Mouse (Mus musculus) frontal cortex, postnatal 10 days (tissue): ENCODE data around the gene Lfng.
A peak's percentile ranks its signal among the peaks of the same experiment; 100 is the strongest.

ENCODE experiments used
- DNase-seq, 2 experiments: peaks; one replicate each; pipeline ENCODE4 v3.0.0; 2022; ENCODE audit warnings: low spot score in 2 of 2, mixed read lengths in 1 of 2

The Lfng gene

GRCm38 (mm10) chr5:140615321-140616109, 8.4 kb downstream of the Lfng start:
- DNase-seq: no peak

GRCm38 (mm10) chr5:140616110-140616503, 9.0 kb downstream of the Lfng start:
- DNase-seq: no peak

- peak; percentile 12 to 15 for DNase-seq
These were observed 9.6 kb downstream of the Lfng start for GRCm38 (mm10) chr5:140616691-140617090.

- peak; percentile 26 to 56 for DNase-seq
These were observed 10.6 kb downstream of the Lfng start for GRCm38 (mm10) chr5:140617714-140618113.

- peak; percentile 67 to 75 for DNase-seq
These were observed 12.1 kb downstream of the Lfng start for GRCm38 (mm10) chr5:140619151-140619771.

- peak; percentile 22 to 24 for DNase-seq
These were observed 13.0 kb downstream of the Lfng start for GRCm38 (mm10) chr5:140619895-140620736.

GRCm38 (mm10) chr5:140621092-140621491, 14.0 kb downstream of the Lfng start:
- no peak for DNase-seq

GRCm38 (mm10) chr5:140621517-140621916, 14.4 kb downstream of the Lfng start:
- DNase-seq: no peak

- no peak for DNase-seq
These were observed 16.0 kb downstream of the Lfng start for GRCm38 (mm10) chr5:140622978-140623670.

- DNase-seq: no peak
These were observed 16.7 kb downstream of the Lfng start for GRCm38 (mm10) chr5:140623791-140624190.

GRCm38 (mm10) chr5:140624238-140624637, 17.1 kb downstream of the Lfng start:
- no peak for DNase-seq

- no peak for DNase-seq
These were observed 17.8 kb downstream of the Lfng start for GRCm38 (mm10) chr5:140624961-140625360.

- DNase-seq: no peak
These were observed 20.5 kb downstream of the Lfng start for GRCm38 (mm10) chr5:140627580-140627979.

- no peak for DNase-seq
These were observed 21.9 kb downstream of the Lfng start for GRCm38 (mm10) chr5:140628995-140629394.

- DNase-seq: peak in 1 of 2 experiments; percentile 44
These were observed 26.3 kb downstream of the Lfng start for GRCm38 (mm10) chr5:140633432-140633831.

- DNase-seq: no peak
These were observed 27.9 kb downstream of the Lfng start for GRCm38 (mm10) chr5:140634798-140635722.

- DNase-seq: no peak
These were observed 29.4 kb downstream of the Lfng start for GRCm38 (mm10) chr5:140636316-140637057.

- DNase-seq: peak in 1 of 2 experiments; percentile 47
These were observed 29.9 kb downstream of the Lfng start for GRCm38 (mm10) chr5:140637058-140637410.

- no peak for DNase-seq
These were observed 30.9 kb downstream of the Lfng start for GRCm38 (mm10) chr5:140637989-140638388.

GRCm38 (mm10) chr5:140638484-140638883, 31.4 kb downstream of the Lfng start:
- DNase-seq: no peak
